Mouse (Mus musculus) heart, postnatal 36 days (tissue): ENCODE measurements around the gene Yif1b. TPM values are rescaled to one million over a fixed set of nuclear protein-coding genes. Genes with fewer than 3 reads are reported as not detected.
"Not testable (repeated sequence)": the region's sequence is repeated elsewhere in the genome, so short reads cannot be mapped to it uniquely, and the experiment has no call there.

Source experiments
- DNase-seq, 2 experiments: peaks; one replicate each; pipeline ENCODE4 v3.0.0; 2021 to 2022
- intact Hi-C: fragments of 180-260 bp; cut with DNase I; formaldehyde crosslinking; loops from one replicate; pipeline ENCODE4 v1.15.1; 2025
- total RNA-seq, 2 experiments: library from RNA; stranded (reverse); gene quantifications; 2 replicates each; pipeline ENCODE4 v1.2.3; 2021

The Yif1b gene
- total RNA-seq, 2 experiments from 2014 or later, result 69.1 to 73.8 TPM

DNA sequence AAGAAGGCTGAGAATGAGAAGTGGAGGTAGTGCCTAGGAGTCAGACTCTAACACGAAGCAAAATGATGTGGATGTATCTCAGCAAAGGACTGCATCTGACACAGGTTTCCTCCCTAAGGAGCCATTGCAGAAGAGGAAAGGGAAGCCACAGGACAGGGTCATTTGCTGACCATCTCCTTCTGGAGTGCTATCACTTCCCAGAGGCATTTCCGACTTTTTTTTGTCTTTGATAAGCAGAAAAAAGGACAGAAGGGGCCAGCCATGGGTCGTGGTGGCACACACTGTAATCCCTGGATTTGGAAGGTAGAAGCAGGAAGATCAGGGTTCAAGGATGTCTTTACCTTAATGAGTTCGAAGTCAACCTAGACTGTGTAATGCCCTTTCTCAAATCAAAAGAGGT, 1.5 kb upstream of the Yif1b start:
- no peak for DNase-seq
- intact Hi-C loops, result loop anchor here (10.0 kb wide), 2 partner anchors 442 to 472 kb away; partner anchors contain the start of genes Nfkbib and Sirt2

DNA sequence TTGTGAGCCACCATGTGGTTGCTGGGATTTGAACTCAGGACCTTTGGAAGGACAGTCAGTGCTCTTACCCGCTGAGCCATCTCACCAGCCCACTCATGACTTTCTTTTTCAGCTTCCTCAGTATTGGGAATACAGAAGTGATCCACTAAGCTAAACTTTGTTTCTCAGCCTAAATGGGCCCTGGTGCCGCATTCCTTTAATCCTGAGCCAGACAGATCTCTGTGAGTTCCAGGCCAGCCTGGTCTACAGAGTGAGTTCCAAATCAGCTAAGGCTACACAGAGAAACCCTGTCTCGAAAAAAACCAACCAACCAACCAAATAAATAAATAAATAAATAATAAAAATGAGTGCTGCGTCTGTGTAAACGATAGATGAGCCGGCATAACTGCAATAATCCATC, 533 bp upstream of the Yif1b start:
- intact Hi-C loops, result loop anchor here (10.0 kb wide), 2 partner anchors 443 to 473 kb away; partner anchors contain the start of genes Nfkbib and Sirt2
- not testable (repeated sequence) for DNase-seq

DNA sequence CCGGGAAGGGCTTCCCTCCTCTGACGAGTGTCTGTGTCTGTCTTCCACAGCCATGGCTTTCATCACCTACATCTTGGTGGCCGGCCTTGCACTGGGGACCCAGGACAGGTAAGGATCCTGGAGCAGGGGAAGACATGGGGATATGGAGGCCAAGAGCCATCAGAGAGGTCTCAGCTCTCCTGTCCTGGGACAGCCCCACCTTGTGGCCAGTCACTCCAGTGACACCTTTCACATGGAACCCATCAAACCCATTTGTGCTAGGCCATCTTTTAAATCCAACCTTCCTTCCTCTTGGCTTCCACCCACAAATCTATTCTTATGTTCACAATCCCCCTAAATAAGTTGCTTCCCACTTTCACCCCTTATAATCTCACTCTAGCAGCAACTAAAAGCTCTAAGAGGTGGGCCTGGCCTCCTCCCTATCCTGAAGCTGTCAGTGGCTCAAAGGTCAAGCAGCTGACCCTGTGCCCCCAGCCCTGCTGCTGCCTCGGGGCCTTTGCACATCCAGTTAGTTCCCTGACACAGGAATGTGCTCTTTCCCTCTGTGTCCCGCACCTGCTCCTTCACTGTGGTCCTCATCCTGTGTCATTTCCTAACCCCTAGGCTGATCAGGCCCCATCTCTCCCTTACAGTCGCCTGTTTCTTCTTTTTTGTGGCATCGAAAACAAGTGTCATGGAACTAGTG, 6.7 kb downstream of the Yif1b start:
- DNase-seq, result peak in 1 of 2 experiments; percentile 28

DNA sequence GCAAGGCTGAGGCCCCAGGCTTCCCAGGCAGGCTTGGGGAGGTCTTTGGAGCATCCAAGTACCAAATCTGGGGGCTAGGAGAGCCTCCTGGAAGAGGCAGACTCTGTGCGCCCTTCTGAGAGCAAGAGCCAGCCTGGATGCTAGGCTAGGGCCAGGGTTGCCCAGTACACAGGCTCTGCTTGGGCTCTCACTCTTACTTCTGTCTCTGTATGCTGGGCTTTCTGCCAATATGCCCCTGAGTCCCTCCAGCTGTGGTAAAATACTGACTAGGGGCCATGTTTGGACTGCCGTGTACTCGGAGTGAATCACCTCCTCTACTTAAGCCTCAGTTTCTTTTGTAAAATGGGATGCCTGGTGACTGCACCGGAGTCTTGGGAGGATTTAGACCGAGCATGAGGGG, 7.9 kb downstream of the Yif1b start:
- no peak for DNase-seq
- intact Hi-C loops, result loop anchor here (5.0 kb wide), 1 partner anchor 119 kb away; the partner anchor contains the start of gene Ryr1

More for the DNA sequence above, 6.7 kb downstream of the Yif1b start:
- intact Hi-C loops, result loop anchor here (2.0 to 5.0 kb wide), 2 partner anchors 64 to 118 kb away; partner anchors contain the start of genes Psmd8 and Ryr1

DNA sequence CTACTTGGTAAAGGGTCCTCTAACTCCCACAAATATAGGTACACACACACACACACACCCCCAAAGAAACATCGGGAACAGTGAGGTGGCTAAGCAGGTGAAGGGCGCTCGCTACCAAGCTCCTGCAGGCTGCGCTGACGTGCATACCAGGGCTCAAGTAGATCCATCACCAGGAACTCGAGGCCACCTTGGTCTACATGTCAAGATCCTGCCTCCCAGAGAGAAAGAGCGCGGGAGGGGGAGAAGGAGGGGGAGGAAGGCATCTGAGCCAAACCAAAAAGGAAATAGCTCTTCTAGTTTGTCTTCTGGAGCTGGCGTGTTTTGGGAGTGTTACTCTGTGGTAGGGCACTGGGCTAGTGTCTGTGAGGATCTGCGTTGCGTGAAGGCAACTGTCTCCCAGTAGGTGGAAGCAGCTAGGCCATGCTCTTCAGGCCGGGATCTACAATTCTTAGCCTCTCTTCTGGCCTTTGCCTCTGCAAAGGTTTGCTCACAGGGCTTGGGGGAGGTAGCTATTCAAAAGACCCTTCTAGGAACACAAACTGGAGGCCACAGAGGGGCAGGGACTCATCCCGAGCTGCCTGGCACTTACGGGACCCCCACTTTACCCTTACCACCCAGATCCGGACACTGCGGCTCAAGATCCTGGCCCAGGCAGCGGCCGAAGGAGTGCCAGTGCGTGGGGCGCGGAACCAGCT, 8.6 kb downstream of the Yif1b start:
- DNase-seq, result no peak
- intact Hi-C loops, result loop anchor here (1.0 to 5.0 kb wide), 2 partner anchors 51 to 119 kb away; partner anchors contain the start of gene Ryr1

DNA sequence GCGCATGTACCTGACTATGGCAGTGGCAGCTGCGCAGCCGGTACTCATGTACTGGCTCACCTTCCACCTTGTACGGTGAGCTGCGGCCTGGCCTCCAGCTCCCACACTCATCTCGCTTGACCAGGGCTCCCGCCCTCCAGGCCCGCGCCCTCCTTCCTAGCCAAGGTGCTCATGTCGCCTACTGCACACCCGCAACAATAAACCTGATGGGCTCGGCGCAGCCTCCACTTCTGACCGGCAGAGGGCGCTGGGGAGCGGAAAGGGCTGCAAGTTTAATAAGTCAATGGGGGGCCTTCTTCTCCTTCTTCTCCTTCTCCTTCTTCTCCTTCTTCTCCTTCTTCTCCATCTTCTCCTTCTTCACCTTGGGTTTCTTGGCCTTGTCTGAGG, 9.2 kb downstream of the Yif1b start:
- peak; percentile 86 to 94 for DNase-seq
- intact Hi-C loops, result loop anchor here (1.0 to 5.0 kb wide), 2 partner anchors 50 to 120 kb away; partner anchors contain the start of gene Ryr1

DNA sequence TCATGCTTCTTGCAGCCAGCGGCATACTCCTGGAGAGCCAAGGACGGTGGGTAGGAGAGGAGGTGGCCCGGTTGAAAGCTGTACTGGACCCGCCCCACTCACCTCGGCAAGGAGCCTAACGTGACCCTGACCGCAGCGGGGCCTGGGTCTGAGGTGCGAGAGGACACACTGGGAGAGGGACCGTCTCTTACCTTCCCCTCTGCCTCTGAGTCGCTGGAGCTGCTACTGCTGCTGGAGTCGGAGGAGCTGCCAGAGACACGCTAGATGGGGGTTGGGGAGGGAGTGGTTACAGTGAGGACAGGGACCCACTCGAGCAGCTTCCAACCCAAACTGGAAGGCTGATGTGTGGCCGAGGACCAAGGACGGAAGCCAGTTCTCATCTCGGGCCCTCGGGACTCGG, 9.6 kb downstream of the Yif1b start:
- intact Hi-C loops, result loop anchor here (1.0 to 5.0 kb wide), 2 partner anchors 50 to 120 kb away; partner anchors contain the start of gene Ryr1
- DNase-seq, result peak in 1 of 2 experiments; percentile 31

DNA sequence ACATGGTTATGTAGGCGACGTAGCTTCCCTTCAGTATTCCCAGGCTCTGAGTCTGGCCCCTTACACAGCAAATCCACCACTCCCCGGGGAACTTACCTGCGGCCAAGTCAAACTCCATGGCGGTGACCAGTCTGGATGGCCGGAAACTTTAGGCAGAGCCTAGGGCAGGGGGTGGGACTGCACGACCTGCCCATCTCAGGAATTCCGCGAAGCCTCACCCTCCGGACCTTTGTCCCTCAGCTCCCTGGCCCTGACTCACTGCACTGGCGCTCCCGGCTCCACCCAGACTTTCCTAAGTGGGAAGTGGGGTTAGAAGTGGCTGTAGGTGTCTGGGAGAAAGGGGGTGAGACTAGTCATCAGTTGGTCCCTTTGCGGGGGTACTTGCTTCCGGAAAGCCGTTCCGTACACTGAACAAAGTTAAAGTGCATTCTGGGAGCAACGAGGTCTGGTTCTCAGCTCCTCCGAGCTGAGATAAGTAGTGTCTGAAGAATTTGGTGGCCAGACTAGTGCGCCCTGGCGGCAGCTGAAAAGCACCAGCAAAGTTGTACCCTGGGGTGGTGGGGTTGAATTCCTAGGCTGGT, 10.2 kb downstream of the Yif1b start, which contains the start of gene 2200002D01Rik:
2200002D01Rik (minus strand) TSS at position 206 of the 581 bp plus-strand sequence.
- intact Hi-C loops, result loop anchor here (5.0 kb wide), 1 partner anchor 121 kb away; the partner anchor contains the start of gene Ryr1

DNA sequence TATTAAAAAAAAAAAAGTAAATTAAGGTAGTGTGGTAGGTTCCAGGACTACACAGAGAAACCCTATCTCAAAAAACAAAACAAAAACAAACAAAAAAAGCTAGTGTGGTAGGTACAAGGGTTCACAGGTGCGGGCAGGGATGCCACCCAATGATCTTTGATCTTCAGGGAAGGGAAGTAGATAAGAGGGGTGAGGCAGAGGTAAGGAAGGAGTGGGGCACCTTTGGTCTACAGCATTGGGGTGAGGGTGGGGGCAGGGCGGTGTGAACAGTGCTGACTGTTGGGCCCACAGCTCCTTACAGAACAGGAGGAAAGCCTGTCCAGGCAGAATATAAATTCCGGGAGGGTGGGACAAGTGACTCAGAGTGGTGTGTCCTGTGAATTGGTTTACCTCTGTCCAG, 13.0 kb downstream of the Yif1b start:
- intact Hi-C loops, result no loop called here
- no peak for DNase-seq

More for the DNA sequence above, 10.2 kb downstream of the Yif1b start, which contains the start of gene 2200002D01Rik:
- peak; percentile 44 to 61 for DNase-seq

DNA sequence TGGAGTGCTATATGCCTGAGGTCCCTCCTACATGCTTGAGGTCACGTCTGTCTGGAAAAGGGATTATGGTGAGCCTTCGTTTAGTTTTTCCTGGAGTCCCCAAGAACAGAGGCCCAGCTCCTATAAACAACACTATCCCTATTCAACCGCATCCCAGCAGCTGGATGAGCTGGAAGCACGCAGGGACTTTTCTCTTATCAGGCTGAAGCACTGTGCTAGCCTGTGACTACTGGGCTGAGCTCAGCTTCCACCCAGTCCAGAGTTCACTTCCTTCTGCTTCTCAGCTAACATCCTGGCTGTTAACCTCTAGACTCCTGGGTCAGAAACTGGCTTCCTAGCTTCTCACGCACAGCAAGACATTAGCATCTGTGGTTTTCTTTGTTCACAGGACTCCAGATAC, 15.7 kb downstream of the Yif1b start:
- no peak for DNase-seq
- intact Hi-C loops, result no loop called here

DNA sequence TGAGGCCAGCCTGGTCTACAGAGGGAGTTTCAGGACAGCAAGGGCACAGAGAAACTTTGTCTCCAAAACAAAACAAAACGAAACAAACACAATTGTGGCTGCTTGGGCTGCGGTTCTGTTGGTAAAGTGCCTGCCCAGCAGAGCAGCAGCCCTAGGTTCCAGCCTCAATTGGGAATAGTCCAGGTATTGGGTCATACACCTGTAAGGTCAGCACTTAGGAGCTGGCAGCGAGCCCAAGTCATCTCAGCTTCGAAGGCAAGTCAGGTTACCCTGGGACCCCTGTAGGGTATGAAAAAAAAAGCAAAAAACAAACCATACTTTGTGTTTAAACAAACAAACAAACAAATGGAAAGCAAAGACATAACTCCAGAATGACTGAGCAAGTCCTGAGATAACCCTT, 17.7 kb downstream of the Yif1b start:
- intact Hi-C loops, result no loop called here

DNA sequence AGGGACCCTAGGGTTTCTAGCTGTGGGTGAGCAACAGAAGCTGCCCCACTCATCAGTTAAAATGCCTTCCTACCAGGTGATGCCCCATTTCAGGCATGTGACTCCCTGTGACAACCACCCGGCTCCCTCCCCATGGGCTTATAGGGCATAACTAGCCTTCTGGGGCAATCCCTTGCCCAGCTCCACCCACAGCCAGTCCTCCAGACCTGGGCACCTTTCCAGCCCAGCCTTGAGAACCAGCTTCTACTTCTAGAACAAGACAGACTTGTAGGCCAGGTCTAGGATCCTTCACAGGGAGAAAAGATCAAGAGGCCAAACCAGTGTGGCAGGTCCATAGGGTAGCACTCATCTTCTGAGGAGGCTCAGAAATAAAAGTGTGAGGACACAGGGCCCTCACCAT, 19.2 kb downstream of the Yif1b start:
- no peak for DNase-seq
- intact Hi-C loops, result no loop called here

More for the DNA sequence above, 17.7 kb downstream of the Yif1b start:
- DNase-seq, result no peak

DNA sequence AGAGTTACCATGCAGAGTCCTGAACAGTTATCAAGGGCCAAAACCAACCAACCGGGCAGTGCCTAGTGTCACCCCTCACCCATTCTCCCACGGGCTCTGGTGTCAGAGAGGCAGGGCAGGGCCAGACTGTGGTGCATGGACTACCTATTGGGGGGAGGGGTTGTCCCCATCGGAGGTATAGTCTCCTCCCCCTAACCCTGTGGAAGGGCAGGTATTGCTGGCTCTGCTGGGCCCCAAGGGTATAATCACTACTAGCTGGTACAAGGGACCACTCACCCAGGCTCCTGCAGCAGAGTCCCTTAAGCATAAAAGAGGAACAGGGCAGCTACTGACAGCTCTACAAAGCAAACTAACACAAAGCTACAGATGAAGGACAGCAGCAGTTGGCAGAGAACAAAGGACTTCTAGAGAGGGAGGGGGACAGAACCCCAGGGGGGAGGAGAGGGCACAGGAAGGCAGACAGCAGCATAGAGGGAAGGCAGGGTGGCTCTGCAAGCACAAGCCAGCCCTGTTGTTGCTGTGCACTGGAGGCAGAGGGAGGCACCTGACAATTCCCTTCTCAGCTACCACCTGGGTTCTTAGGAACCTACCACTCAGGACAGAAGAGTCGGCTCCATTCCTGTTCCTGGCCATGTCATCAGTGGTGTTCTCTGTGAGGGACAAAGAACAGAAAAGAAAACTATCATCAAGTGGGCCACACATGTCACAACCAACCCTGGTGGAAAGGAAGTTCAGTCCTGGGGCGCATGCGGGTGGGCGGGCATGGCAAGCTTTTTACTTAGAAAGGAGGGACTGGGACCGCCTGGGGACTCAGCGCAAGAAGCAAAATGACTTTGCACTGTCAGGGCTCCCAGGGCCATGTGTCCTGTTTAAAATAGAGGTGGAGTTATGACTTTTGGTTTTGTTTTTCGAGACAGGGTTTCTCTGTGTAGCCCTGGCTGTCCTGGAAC, 21.9 kb downstream of the Yif1b start:
- intact Hi-C loops, result no loop called here
- DNase-seq, result no peak

DNA sequence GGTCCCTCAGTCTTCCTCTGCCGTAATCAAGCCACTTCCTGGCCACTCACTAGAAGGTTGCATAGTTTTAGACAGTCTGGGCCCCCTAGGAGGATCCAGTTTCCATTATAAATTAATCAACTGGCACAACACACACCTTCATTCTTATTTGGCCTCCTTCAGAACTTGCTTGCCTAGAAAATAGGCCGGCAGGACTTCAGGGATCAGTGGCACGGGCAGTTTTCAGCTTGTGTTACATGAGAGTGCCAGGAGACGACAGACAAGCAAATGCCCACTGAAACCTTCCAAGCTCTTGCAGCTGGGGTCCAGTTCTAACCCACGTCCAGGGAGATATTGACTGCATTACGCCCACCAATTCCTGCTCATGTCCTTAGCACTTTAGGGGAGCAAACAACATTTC, 24.0 kb downstream of the Yif1b start:
- DNase-seq, result no peak
- intact Hi-C loops, result no loop called here

DNA sequence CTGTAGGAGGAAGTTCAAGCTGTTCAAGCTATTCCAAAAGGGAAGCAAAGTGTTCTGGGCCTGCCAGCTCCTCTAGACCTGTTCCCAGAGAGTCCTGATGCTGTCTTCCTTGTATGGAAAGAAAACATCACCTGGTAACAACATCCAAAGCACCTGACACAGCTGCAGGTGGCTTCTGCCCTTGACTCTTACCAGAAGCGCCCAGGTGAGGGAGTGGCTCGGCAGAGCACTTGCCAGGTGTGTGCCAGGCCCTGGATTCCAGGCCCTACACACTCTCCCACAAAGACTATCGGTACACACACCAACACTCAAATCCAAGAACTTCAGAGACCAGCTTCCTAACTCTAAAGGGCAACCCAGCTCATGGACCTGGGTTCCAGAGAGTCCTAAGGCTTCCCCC, 25.7 kb downstream of the Yif1b start:
- DNase-seq, result no peak
- intact Hi-C loops, result no loop called here

DNA sequence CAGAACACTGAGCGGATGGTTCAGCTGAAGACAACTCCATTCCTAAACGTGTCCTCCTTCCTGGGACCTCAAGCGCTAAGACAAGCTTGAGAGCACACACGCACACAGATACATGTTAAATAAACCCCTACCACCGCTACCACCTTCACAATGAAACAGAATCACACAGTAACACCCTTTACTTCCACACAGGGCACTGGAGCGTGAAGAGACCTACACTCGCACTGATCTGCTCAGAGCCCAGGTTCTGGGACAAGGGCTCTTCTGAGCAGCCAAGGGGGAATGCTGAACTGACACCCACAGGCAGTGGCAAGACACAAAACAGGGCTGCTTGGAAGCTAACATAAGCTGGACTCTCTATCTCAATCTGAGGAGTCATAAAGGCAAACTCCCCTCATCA, 27.5 kb downstream of the Yif1b start:
- intact Hi-C loops, result no loop called here
- no peak for DNase-seq

DNA sequence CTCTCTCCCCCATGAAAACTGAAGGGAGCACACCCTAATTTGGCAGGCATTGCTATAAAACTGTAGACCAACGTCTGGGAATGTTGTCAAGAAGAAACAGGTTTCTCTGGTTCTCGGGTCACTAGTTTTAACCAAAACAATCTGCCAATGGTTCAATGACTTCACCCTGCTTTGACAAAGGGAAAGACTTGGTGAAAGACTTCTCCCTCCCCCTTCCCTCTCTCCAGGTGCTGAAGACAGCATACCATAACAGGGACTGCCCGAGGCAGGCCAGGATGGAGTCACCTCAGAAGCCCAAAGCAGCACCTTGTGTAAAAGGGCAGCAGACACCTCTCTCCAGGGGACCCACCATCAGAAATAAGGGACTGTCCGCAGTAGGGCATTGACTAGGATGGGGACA, 28.8 kb downstream of the Yif1b start:
- no peak for DNase-seq

DNA sequence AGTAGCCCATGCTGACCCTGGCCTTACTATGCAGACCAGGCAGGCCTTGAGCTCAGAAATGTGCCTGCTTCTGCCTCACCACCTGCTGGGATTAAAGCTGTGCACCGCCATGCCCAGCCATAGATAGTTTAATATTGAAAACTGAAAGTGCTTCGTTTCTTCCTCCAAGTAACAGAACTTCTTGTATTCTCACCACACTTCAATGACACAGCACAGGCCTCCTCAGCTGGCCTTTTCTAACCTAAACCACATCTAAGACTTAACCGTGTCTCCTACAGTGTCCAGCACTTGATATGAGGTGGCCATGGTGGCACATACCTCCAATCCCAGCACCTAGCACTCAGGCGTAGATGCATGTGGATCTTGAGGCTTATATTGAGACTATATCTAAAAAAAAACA, 32.3 kb downstream of the Yif1b start:
- intact Hi-C loops, result no loop called here
- no peak for DNase-seq

More for the DNA sequence above, 28.8 kb downstream of the Yif1b start:
- intact Hi-C loops, result no loop called here

DNA sequence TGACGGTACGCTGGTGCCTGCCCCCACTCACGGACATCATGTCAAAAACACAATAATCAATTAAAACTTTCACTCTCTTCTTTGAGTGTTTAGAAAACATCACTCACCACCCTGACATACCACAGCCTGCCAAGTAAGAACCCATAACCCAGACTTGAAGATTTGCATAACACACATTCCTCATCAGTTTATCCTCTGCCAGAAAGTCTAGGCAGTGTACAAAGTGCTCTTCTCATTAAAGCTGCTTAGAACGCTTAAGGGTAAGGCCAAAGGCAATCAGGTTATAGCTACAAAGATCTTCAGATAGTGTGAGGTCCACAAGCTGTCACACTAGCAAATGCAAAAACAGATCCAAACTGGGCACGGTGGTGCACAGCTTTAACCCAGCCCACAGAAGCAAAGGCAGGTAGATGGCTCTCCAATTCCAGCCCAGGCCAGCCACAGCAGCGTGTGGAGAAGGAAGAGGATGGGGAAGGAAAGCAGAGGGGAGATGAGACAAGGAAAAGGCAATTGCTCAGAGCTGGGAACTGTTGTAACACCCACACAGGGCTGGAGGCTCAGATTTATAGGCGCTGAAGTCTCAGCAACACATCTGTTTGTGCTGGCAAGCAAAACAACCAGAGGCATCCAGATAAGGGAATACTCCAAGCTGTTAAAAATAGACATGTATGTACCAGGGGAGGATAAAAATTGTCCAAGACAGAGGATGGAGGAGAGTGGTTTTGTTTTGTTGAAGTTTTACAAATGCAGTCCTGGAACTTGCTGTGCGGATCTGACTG, 33.7 kb downstream of the Yif1b start:
- peak in 1 of 2 experiments; percentile 15 for DNase-seq
- intact Hi-C loops, result no loop called here
